Mouse (Mus musculus): ENCODE data around the gene Gm28171. TPM values are rescaled to one million over a fixed set of nuclear protein-coding genes. Genes with fewer than 3 reads are reported as not detected.
"Not testable (repeated sequence)": the region's sequence is repeated elsewhere in the genome, so short reads cannot be mapped to it uniquely, and the experiment has no call there.

Gene Gm28171
- not detected for total RNA-seq (2021)

DNA sequence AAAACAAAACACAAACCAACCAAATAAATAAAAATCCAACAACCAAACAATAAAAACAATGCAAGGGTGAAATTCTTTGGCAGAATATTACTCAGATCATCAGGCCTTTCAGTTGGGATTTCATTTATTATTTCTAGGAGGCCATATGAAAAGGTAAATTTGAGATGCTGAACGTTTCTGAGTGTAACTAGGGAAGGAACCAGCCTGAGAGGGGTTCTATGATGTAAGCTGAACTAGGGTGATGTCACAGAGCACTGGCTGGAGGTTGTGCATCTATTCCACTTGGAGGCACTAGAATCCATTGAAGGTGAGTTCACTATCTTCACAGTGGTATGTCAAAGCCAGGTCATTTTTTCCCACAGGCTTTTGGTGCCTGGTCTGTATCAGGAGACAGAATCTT, at the start of gene Gm28171:
TSS of gene Gm28171 (plus strand) at position 301 of the 400 bp plus-strand sequence.
- not testable (repeated sequence) for DNase-seq

Other genes with a start within 250 kb of the Gm28171 start
- gene Gm21854, start 136.4 kb upstream of the Gm28171 start, total RNA-seq (2021) = not detected
- not detected for gene Gm20914, start 67.4 kb upstream of the Gm28171 start, total RNA-seq (2021)
- gene Gm21778, start 149.1 kb downstream of the Gm28171 start, total RNA-seq (2021) = not detected